ENCODE assay signal across 8 mouse cellular contexts in the genomic region with DNA sequence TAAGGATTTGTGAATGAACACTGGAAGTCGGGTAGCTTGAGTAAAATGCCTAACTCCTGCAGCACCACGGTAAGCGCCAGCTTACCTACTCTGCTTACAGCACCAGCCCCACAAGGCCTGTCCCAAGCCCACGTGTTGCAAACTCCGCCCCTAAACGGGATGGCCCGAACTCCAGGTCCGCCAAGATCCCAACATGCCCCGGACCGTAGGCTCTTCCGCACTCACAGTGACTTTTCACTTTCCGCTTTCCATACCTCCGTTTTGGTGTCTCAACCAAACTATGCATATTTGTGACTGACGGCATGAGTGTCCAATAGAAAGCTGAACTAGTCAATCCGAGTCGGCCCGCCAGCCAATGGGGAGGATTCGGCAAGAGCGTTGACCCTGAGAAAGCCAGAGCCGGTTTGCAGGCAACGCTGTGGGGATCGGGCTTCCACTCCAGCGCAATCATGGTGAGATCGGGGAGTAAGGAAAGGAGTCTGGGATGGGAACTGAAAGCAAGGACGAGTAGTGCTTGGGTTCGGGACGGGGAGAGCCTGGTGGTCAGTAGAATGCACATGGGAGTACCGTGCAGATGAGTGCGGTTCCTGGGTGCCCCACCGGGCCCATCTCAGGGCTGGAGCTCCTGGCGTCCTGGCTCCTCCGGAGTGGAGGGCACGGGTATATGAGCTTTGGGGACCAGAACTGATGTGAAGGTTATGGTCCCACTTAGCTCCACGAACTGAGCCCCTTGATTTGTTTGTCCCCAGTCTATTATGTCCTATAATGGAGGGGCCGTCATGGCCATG. TPM values are rescaled to one million over a fixed set of nuclear protein-coding genes. Genes with fewer than 3 reads are reported as not detected.
DNase-seq lines count a peak whose midpoint lies in the region; ATAC-seq and TF ChIP-seq lines count a peak whose summit lies in the region.

A gene (plus strand): TSS at position 361 of the 788 bp plus-strand sequence.

- H3K9me3 ChIP-seq in embryonic facial prominence, embryonic 15.5 days (replicated peaks), result no peaks in the 10 kb centered on the region
- H3K9me3 ChIP-seq in limb, embryonic 14.5 days (ENCODE audit: control insufficient read depth, low read length), result no peaks in the 10 kb centered on the region
- no peaks in the 10 kb centered on the region for H3K9me3 ChIP-seq in midbrain, postnatal 0 days (ENCODE audit: low read length)

- H3K4me2 ChIP-seq in embryonic facial prominence, embryonic 15.5 days (replicated peaks), result peak within 1 kb of the TSS; percentile 82
- peak within 1 kb of the TSS; percentile 85 for H3K4me2 ChIP-seq in limb, embryonic 14.5 days (replicated peaks; ENCODE audit: low read depth, low read length, severe bottlenecking)
- H3K4me2 ChIP-seq in midbrain, postnatal 0 days (ENCODE audit: low read depth, low read length, poor library complexity, severe bottlenecking), result peak within 1 kb of the TSS; percentile 83

- peaks cover 23% of the 10 kb centered on the region for H3K36me3 ChIP-seq in embryonic facial prominence, embryonic 15.5 days
- H3K36me3 ChIP-seq in limb, embryonic 14.5 days (ENCODE audit: control insufficient read depth, insufficient read depth, low read length), result peaks cover 29% of the 10 kb centered on the region
- peaks cover 19% of the 10 kb centered on the region for H3K36me3 ChIP-seq in midbrain, postnatal 0 days (ENCODE audit: insufficient read depth, low read length)

- under 1% methylated on average over 35 of the region's 35 CpGs for WGBS in bone marrow, adult 2 months
- under 1% methylated on average over 35 of the region's 35 CpGs for WGBS in embryonic facial prominence, embryonic 15.5 days
- under 1% methylated on average over 35 of the region's 35 CpGs for WGBS in limb, embryonic 14.5 days
- WGBS in midbrain, postnatal 0 days, result 1% methylated on average over 35 of the region's 35 CpGs

- H3K4me3 ChIP-seq in bone marrow, adult 2 months (replicated peaks; ENCODE audit: control insufficient read depth, low read depth, low read length), result peak within 1 kb of the TSS; percentile 96
- H3K4me3 ChIP-seq in embryonic facial prominence, embryonic 15.5 days (replicated peaks), result peak within 1 kb of the TSS; percentile 87
- peak within 1 kb of the TSS; percentile 81 for H3K4me3 ChIP-seq in limb, embryonic 14.5 days (replicated peaks; ENCODE audit: low read length)
- peak within 1 kb of the TSS; percentile 73 for H3K4me3 ChIP-seq in midbrain, postnatal 0 days (ENCODE audit: low read depth, low read length)

- peak; percentile 100 for DNase-seq in 416B (ENCODE audit: low read depth)
- peak; percentile 100 for DNase-seq in heart, adult 8-10 months (ENCODE audit: low spot score)
- peak; percentile 100 for DNase-seq in kidney, adult 9 months
- peak; percentile 100 for DNase-seq in limb, embryonic 14.5 days (ENCODE audit: low spot score)
- DNase-seq in midbrain, postnatal 0 days (ENCODE audit: low spot score), result peak; percentile 100
- peak; percentile 92 to 98 for DNase-seq in spleen, postnatal 14 days (ENCODE audit: low spot score in 2 of 2)

- H3K4me1 ChIP-seq in bone marrow, adult 2 months (ENCODE audit: control insufficient read depth, insufficient read depth, low read length), result peaks cover 1% of the 10 kb centered on the region
- H3K4me1 ChIP-seq in embryonic facial prominence, embryonic 15.5 days, result peaks cover 32% of the 10 kb centered on the region
- H3K4me1 ChIP-seq in limb, embryonic 14.5 days (ENCODE audit: control insufficient read depth, insufficient read depth, low read length), result peaks cover 19% of the 10 kb centered on the region
- peaks cover 14% of the 10 kb centered on the region for H3K4me1 ChIP-seq in midbrain, postnatal 0 days (ENCODE audit: insufficient read depth, low read length)

- TF ChIP-seq POLR2A in bone marrow, adult 2 months (IDR thresholded peaks at IDR 0.05; ENCODE audit: borderline replicate concordance, control insufficient read depth, low read depth, low read length), result peak; percentile 80; the same call in 1 of the 2 replicates
- TF ChIP-seq POLR2A in limb, embryonic 14.5 days (IDR thresholded peaks at IDR 0.05; ENCODE audit: borderline replicate concordance, extremely low read depth, insufficient read depth, insufficient read length), result peak; percentile 83; the same call in 1 of the 2 replicates

- TF ChIP-seq CTCF in bone marrow, adult 2 months (IDR thresholded peaks at IDR 0.05; ENCODE audit: control insufficient read depth, insufficient read depth, low read length), result no peak
- TF ChIP-seq CTCF in midbrain, postnatal 0 days (IDR thresholded peaks at IDR 0.05), result no peak

- H3K27ac ChIP-seq in bone marrow, adult 2 months (ENCODE audit: control insufficient read depth, insufficient read depth, low read depth, low read length, poor library complexity), result peak within 1 kb of the TSS; percentile 70
- peak within 1 kb of the TSS; percentile 92 for H3K27ac ChIP-seq in embryonic facial prominence, embryonic 15.5 days (replicated peaks)
- peak within 1 kb of the TSS; percentile 77 for H3K27ac ChIP-seq in limb, embryonic 14.5 days (replicated peaks; ENCODE audit: low read depth, low read length)
- H3K27ac ChIP-seq in midbrain, postnatal 0 days (ENCODE audit: low read depth, low read length), result peak within 1 kb of the TSS; percentile 86

- H3K27me3 ChIP-seq in embryonic facial prominence, embryonic 15.5 days, result no peaks in the 10 kb centered on the region
- H3K27me3 ChIP-seq in limb, embryonic 14.5 days (ENCODE audit: control insufficient read depth, insufficient read depth, low read length), result no peaks in the 10 kb centered on the region
- H3K27me3 ChIP-seq in midbrain, postnatal 0 days (ENCODE audit: insufficient read depth, low read length), result no peaks in the 10 kb centered on the region

- H3K9ac ChIP-seq in embryonic facial prominence, embryonic 15.5 days, result peak within 1 kb of the TSS; percentile 65
- H3K9ac ChIP-seq in limb, embryonic 14.5 days (ENCODE audit: low read depth, low read length, severe bottlenecking), result peak within 1 kb of the TSS; percentile 65
- peak within 1 kb of the TSS; percentile 81 for H3K9ac ChIP-seq in midbrain, postnatal 0 days (replicated peaks; ENCODE audit: low read length, poor library complexity, severe bottlenecking)

- ATAC-seq in embryonic facial prominence, embryonic 15.5 days (ENCODE audit: insufficient number of reproducible peaks, low FRiP score, low TSS enrichment, low read depth), result peak; percentile 92
- ATAC-seq in limb, embryonic 14.5 days (ENCODE audit: low FRiP score, low read depth), result peak; percentile 85
- peak; percentile 89 for ATAC-seq in midbrain, postnatal 0 days (ENCODE audit: low FRiP score)

RNA-seq across cellular contexts. Expression of the gene that starts here (rescaled TPM):
- polyA plus RNA-seq in bone marrow, adult 2 months (2011; ENCODE audit: insufficient read depth, insufficient read length, low replicate concordance, missing spikeins), result 138 and 152 TPM in 2 replicates
- polyA plus RNA-seq in embryonic facial prominence, embryonic 15.5 days (2015; fragmentation: Nextera tagmentation; extraction: Ambion mirVana), result 440 and 475 TPM in 2 replicates
- 100 to 1,000 TPM; 145 to 154 (median 150) TPM for total RNA-seq in heart, adult 8-10 months (2022)
- polyA plus RNA-seq in limb, embryonic 14.5 days (2012; rRNA removed), result 368 and 421 TPM in 2 replicates
- 489 and 508 TPM in 2 replicates for polyA plus RNA-seq in limb, embryonic 14.5 days (2014; fragmentation: Nextera tagmentation; extraction: Ambion mirVana)
- total RNA-seq in midbrain, postnatal 0 days (2014; rRNA removed), result 386 and 449 TPM in 2 replicates
- 473 and 491 TPM in 2 replicates for polyA plus RNA-seq in midbrain, postnatal 0 days (2015; fragmentation: Nextera tagmentation; extraction: Ambion mirVana)

Comparison
In these comparisons a context has a peak if more than half of its experiments do, and no peak if none do; other contexts are left out.
1. Peak in every context shown above with its lines: DNase-seq, ATAC-seq, H3K4me3 ChIP-seq and H3K27ac ChIP-seq.